Mouse (Mus musculus): ENCODE measurements around the gene Zpr1. TPM values are rescaled to one million over a fixed set of nuclear protein-coding genes. Genes with fewer than 3 reads are reported as not detected.

Zpr1 gene
- polyA plus RNA-seq, 1 experiment from 2014 or later, result 39.5 TPM

GRCm38 (mm10) chr9:46329801-46330585, 57.1 kb downstream of the Zpr1 start:
- WGBS (ENCODE audit: insufficient replicate concordance), result 14% methylated on average over 24 of the region's 24 CpGs
- peaks cover 38% of the 10 kb centered on the region for H3K27me3 ChIP-seq
- H3K4me3 ChIP-seq (replicated peaks), result no peak overlapping the region
- DNase-seq, result no peak
- H3K27ac ChIP-seq, result no peak overlapping the region
- no peak overlapping the region for H3K4me2 ChIP-seq
- H3K36me3 ChIP-seq, result no peaks in the 10 kb centered on the region
- H3K9me3 ChIP-seq (replicated peaks), result no peaks in the 10 kb centered on the region
- no peak for ATAC-seq (ENCODE audit: low read depth)
- peaks cover 14% of the 10 kb centered on the region for H3K4me1 ChIP-seq (replicated peaks)
- no peak overlapping the region for H3K9ac ChIP-seq

GRCm38 (mm10) chr9:46330586-46330895, 57.7 kb downstream of the Zpr1 start:
- WGBS (ENCODE audit: insufficient replicate concordance), result 33% methylated on average over 6 of the region's 6 CpGs
- no peak overlapping the region for H3K4me2 ChIP-seq
- no peak overlapping the region for H3K4me3 ChIP-seq (replicated peaks)
- peaks cover 14% of the 10 kb centered on the region for H3K4me1 ChIP-seq (replicated peaks)
- no peaks in the 10 kb centered on the region for H3K36me3 ChIP-seq
- ATAC-seq (ENCODE audit: low read depth) (no peak), DNase-seq (no peak)
- H3K9ac ChIP-seq, result no peak overlapping the region
- H3K9me3 ChIP-seq (replicated peaks), result no peaks in the 10 kb centered on the region
- peaks cover 43% of the 10 kb centered on the region for H3K27me3 ChIP-seq
- H3K27ac ChIP-seq, result no peak overlapping the region

- no peaks in the 10 kb centered on the region for H3K9me3 ChIP-seq (replicated peaks)
- H3K27me3 ChIP-seq, result peaks cover 45% of the 10 kb centered on the region
Observed at GRCm38 (mm10) chr9:46331301-46331700, 58.4 kb downstream of the Zpr1 start.

More at GRCm38 (mm10) chr9:46331301-46331700, 58.4 kb downstream of the Zpr1 start:
- Histone ChIP-seq H3K4me1 (replicated peaks) (peaks cover 14% of the 10 kb centered on the region), H3K27ac (no peak overlapping the region), H3K36me3 (no peaks in the 10 kb centered on the region), H3K4me3 (replicated peaks) (no peak overlapping the region), H3K4me2 (no peak overlapping the region), H3K9ac (no peak overlapping the region)
- ATAC-seq (ENCODE audit: low read depth), result no peak
- no peak for DNase-seq
- 54% methylated on average over 1 of the region's 1 CpGs for WGBS (ENCODE audit: insufficient replicate concordance)

Other genes starting within 250 kb of the Zpr1 start
- gene Apoa1, start 44.5 kb upstream of the Zpr1 start, polyA plus RNA-seq (2015; fragmentation: Nextera tagmentation; extraction: Ambion mirVana), result 2,174 and 2,280 TPM in 2 replicates
- 2.7 and 3.1 TPM in 2 replicates for gene Apoc3, start 37.4 kb upstream of the Zpr1 start, polyA plus RNA-seq (2015; fragmentation: Nextera tagmentation; extraction: Ambion mirVana)
- 0.10 and 0.15 TPM in 2 replicates for gene Apoa4, start 32.4 kb upstream of the Zpr1 start, polyA plus RNA-seq (2015; fragmentation: Nextera tagmentation; extraction: Ambion mirVana)
- 0.73 and 0.83 TPM in 2 replicates for gene Apoa5, start 4.4 kb upstream of the Zpr1 start, polyA plus RNA-seq (2015; fragmentation: Nextera tagmentation; extraction: Ambion mirVana)
- 8.0 and 10.1 TPM in 2 replicates for gene Bud13, start 9.9 kb downstream of the Zpr1 start, polyA plus RNA-seq (2015; fragmentation: Nextera tagmentation; extraction: Ambion mirVana)
- not detected in 2 replicates for gene 4931429L15Rik, start 46.9 kb downstream of the Zpr1 start, polyA plus RNA-seq (2015; fragmentation: Nextera tagmentation; extraction: Ambion mirVana)